Mouse (Mus musculus) right cerebral cortex, postnatal 10 days (tissue): ENCODE measurements around the gene Olfr1152.

Experiments used
- DNase-seq, 2 experiments: peaks; one replicate each; pipeline ENCODE4 v3.0.0; 2021; ENCODE audit warnings: low spot score in 2 of 2

Olfr1152 gene

DNA sequence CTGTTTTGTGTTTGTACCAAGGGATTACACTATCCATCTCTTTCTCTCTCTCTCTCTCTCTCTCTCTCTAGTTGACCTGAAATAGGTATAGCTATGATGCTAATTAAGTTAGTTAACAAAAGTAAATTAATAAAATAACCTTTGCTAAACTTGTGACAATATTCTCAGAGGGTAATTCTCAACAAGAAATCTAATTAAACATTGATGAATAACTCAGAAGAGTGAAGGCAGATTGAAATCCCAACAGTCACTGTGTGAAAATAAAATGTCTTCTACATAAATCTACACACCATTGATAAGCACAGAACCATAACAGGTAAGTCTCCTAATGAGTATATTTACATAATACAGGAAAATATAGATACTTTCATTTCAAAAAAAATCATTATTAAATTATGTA, at the start of gene Olfr1152:
Olfr1152 (plus strand) TSS at position 301 of the 400 bp plus-strand sequence.
- no peak for DNase-seq

DNA sequence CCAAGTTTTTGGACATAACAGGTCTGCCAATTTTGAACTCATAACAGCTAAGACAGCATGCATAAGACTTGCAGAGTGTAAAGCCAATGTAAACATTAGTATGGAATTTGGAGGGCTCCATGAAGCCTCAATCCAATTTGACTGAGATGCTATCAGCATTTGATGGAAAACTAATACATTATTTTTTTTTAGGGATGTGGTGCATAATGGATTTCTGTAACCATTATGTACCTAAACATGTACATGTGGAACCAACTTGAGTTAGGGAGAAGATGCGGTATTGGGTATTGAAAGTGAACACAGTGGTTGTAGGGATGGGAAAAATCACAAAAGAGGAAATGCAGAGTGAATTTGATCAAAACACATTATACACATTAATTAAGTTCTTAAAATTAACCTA, 36.1 kb upstream of the Olfr1152 start, which contains the start of gene Olfr1148:
Olfr1148 (plus strand) TSS at position 301 of the 400 bp plus-strand sequence.
- DNase-seq, result no peak

DNA sequence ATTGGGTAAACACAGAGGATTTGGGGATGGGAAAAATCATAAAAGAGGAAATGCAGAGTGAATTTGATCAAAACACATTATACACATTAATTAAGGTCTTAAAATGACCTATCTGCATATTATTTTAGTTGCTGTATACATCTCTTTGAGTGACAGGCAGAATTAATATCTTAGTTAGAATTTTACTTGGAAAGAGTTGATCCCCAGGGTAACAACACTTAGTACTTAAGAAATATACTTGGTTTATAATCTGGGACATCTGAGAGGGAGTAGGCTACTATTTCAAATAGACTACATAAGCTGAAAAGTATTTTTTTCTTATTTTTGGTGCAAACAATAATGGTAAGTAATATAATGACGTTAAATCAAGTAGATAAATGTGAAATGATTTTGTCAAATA, 22.6 kb upstream of the Olfr1152 start, which contains the start of gene Olfr1150-ps1:
Olfr1150-ps1 (plus strand) TSS at position 301 of the 400 bp plus-strand sequence.
- DNase-seq, result no peak

DNA sequence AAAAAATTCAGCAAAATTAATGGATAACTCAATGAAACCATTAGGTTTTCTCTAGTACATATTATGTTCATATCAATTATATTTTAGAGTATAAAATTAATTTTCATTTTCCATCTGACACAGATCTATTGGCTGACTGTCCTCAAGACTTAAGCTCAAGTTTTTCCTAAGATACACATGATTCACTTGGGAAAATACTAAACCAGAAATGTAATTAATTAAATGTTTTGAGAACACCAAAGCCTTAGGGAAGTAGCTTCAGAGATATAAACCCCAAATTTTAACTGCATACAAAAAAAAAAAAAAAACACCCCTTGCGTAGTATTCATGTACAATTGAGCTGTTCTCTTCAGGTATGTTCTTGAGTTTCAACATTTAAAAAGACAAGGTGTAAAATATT, 10.7 kb upstream of the Olfr1152 start, which contains the start of gene Olfr1151:
Olfr1151 (plus strand) TSS at position 301 of the 400 bp plus-strand sequence.
- DNase-seq, result no peak

DNA sequence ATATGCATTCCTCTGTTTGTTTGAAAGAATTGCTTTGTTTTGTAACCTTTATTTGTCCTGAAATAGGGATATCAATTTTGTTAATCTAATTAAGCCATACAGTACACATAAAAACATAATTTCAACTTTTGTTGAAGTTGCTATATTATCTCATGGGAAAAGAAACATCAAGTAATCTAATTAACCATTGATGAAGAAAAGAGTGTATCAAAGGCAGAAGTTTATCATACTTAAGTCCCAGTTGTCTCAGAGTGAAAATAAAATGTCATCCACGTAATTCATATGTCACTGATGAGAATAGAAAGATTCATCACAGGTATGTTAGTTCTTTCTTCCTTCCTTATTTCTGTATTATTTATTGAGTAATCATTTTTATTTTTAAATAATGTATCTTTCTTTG, 28.4 kb downstream of the Olfr1152 start, which contains the start of gene Olfr1153:
Olfr1153 (plus strand) TSS at position 301 of the 400 bp plus-strand sequence.
- no peak for DNase-seq

DNA sequence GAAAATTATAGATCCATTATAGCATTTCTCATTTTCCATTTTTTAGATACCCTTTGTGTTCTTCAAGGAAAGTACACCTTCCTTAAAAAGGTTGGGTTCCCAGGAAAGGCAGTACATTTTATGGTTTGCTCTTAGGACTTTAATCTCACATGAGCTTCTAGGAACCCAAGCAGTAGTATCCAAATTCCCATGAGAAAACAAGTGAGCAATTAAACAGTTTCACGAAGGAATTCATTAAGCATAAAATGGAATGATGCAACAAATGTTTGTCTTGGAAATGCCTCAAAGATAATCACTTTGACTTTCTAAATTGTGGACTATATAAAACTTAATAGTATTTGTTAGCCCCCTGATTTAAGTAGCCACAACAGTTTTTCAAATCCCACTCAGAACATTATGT, 38.8 kb downstream of the Olfr1152 start, which contains the start of gene Olfr1154:
Olfr1154 (minus strand) TSS at position 101 of the 400 bp plus-strand sequence.
- DNase-seq, result no peak
